Mouse (Mus musculus): ENCODE data around the gene F3.
A peak's percentile ranks its signal among the peaks of the same experiment; 100 is the strongest.
"Not testable (repeated sequence)": the region's sequence is repeated elsewhere in the genome, so short reads cannot be mapped to it uniquely, and the experiment has no call there.

Gene F3

GRCm38 (mm10) chr3:121739489-121740213 is 16.3 kb downstream of the F3 start:
- DNase-seq: no peak

GRCm38 (mm10) chr3:121741186-121741848 is 18.0 kb downstream of the F3 start:
- not testable (repeated sequence) for DNase-seq

- DNase-seq: not testable (repeated sequence)
Measured at GRCm38 (mm10) chr3:121754319-121755090, 31.2 kb downstream of the F3 start.

GRCm38 (mm10) chr3:121755152-121755551 is 31.8 kb downstream of the F3 start:
- no peak for DNase-seq

GRCm38 (mm10) chr3:121758373-121758772 is 35.0 kb downstream of the F3 start:
- no peak for DNase-seq

GRCm38 (mm10) chr3:121762056-121762852 is 38.9 kb downstream of the F3 start:
- no peak for DNase-seq

GRCm38 (mm10) chr3:121766048-121766447 is 42.7 kb downstream of the F3 start:
- no peak for DNase-seq

GRCm38 (mm10) chr3:121766818-121767217 is 43.5 kb downstream of the F3 start:
- no peak for DNase-seq

GRCm38 (mm10) chr3:121768770-121769169 is 45.4 kb downstream of the F3 start:
- no peak for DNase-seq

- DNase-seq: not testable (repeated sequence)
Measured at GRCm38 (mm10) chr3:121773336-121773735, 50.0 kb downstream of the F3 start.

- DNase-seq: peak; percentile 75
Measured at GRCm38 (mm10) chr3:121777943-121778342, 54.6 kb downstream of the F3 start.

- no peak for DNase-seq
Measured at GRCm38 (mm10) chr3:121783020-121783419, 59.7 kb downstream of the F3 start.

All from right cerebral cortex, postnatal 25 days (tissue).